Mouse (Mus musculus): ENCODE data around the gene Gm15517. TPM values are rescaled to one million over a fixed set of nuclear protein-coding genes. Genes with fewer than 3 reads are reported as not detected.
"Not testable (repeated sequence)": the region's sequence is repeated elsewhere in the genome, so short reads cannot be mapped to it uniquely, and the experiment has no call there.

Gene Gm15517
- polyA plus RNA-seq, 1 experiment from 2014 or later = not detected

DNA sequence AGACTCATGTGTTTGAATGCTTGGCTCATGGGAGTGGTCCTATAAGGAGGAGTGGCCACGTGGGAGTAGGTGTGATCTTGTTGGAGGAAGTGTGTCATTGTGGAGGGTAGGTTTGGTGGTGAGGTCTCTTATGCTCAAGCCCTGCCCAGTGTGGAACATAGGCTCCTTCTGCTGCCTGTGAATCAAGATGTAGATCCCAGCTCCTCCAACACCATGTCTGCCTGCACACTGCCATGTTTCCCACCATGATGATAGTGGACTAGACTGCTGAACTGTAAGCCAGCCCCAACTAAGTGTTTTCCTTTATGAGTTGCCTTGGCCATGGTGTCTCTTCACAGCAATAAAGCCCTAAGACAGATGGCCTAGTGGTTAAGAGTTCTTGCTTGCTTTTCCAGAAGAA lies 17.2 kb upstream of the Gm15517 start:
- Histone ChIP-seq H3K4me1 (replicated peaks; ENCODE audit: control insufficient read depth, insufficient read depth, low read length) (peaks cover 23% of the 10 kb centered on the region), H3K4me3 (ENCODE audit: low read depth, low read length) (no peak overlapping the region), H3K36me3 (ENCODE audit: control insufficient read depth, insufficient read depth, low read length) (peaks cover 6% of the 10 kb centered on the region), H3K4me2 (no peak overlapping the region), H3K9me3 (ENCODE audit: control insufficient read depth, low read length) (no peaks in the 10 kb centered on the region), H3K9ac (ENCODE audit: low read depth, low read length) (no peak overlapping the region), H3K27ac (ENCODE audit: low read depth, low read length) (no peak overlapping the region), H3K27me3 (replicated peaks; ENCODE audit: control insufficient read depth, insufficient read depth, low read length) (no peaks in the 10 kb centered on the region)
- WGBS = 41% methylated on average over 1 of the region's 1 CpGs
- no peak for ATAC-seq (replicated peaks; ENCODE audit: low FRiP score)
- no peak for DNase-seq (ENCODE audit: low spot score)

DNA sequence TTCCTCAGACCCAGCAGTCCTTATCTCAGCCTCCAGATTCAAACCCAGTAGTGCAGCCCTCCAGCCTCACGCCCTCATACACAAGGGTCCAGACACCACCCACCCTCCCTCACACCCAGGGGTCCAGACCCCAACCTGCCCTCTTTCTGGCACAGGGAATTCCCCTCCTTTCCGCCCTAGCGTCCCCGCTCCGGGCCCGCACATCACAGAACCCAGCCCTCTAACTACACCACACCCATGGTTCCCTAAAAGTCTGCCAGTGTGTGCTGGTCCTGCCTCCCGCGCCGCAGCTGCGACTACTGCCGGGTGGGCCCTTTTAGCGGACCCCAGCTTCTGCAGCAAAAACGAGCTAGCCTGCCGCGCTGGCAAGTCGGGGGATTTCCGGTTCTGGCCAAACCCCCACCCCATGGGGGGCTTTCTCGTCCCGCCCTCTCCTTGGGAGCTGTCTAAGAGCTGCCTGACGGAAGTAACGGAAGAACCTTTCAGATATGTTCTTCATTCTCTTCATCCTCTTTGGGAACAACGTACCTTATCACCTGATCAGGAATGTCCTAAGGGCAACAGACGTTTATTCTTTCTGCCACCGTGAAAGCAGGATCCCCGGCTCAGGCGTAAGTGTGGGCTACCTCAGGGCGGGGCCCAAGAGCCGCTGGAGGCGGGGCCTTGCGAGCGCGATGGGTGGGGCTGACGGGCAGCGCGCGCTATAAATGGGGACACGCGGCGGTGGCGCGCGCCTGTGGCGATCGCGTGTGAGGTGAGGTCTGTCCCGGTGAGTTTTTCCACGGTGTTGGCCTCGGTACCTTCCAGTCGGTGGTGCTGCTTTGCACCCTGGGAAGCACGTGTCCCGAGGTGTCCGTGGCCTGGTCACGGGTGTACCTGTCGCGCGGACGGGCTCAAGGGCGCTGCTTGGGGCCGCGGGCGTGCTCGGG lies 14.9 kb upstream of the Gm15517 start, which contains the start of the genes 1700028J19Rik and 2410002F23Rik:
Gene 1700028J19Rik (minus strand): TSS at position 641 of the 929 bp plus-strand sequence.
Gene 2410002F23Rik (plus strand): TSS at position 668 of the 929 bp plus-strand sequence.
- H3K4me3 ChIP-seq (ENCODE audit: low read depth, low read length) = peak within 1 kb of the TSS; percentile 96
- WGBS = under 1% methylated on average over 62 of the region's 62 CpGs
- no peaks in the 10 kb centered on the region for H3K9me3 ChIP-seq (ENCODE audit: control insufficient read depth, low read length)
- H3K9ac ChIP-seq (ENCODE audit: low read depth, low read length) = peak within 1 kb of the TSS; percentile 97
- H3K27ac ChIP-seq (ENCODE audit: low read depth, low read length) = peak within 1 kb of the TSS; percentile 96
- H3K4me2 ChIP-seq = peak within 1 kb of the TSS; percentile 90
- H3K36me3 ChIP-seq (ENCODE audit: control insufficient read depth, insufficient read depth, low read length) = peaks cover 26% of the 10 kb centered on the region
- DNase-seq (ENCODE audit: low spot score) = peak; percentile 88
- H3K4me1 ChIP-seq (replicated peaks; ENCODE audit: control insufficient read depth, insufficient read depth, low read length) = peaks cover 20% of the 10 kb centered on the region
- peak; percentile 85 for ATAC-seq (replicated peaks; ENCODE audit: low FRiP score)
- no peaks in the 10 kb centered on the region for H3K27me3 ChIP-seq (replicated peaks; ENCODE audit: control insufficient read depth, insufficient read depth, low read length)

DNA sequence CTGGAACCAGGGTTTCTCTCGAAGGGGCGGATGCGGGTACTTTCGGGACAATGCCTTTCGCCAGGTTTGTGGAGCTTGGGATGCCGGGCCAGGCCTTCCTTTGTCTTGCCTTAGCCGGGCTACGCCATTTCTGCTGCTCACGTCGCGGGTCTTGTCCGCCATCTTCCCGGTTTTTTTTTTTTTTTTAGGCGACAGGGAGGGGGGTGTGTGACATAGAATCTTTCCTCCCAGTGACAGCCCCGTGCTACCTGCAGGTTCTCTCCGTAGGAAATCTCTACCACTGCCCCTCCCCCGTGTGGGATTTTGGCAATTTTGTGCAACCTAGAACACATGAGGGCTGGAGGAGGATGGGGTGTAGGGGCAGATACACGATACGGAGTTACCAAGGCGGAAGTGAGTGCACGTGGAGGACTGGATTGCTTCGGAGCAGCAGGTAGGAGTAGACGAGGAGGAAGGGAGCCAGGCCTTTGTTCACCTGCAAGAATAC lies 14.2 kb upstream of the Gm15517 start:
- peak overlapping the region; percentile 96 for H3K4me3 ChIP-seq (ENCODE audit: low read depth, low read length)
- WGBS = under 1% methylated on average over 23 of the region's 23 CpGs
- peak; percentile 5; the same call in 1 of the 2 replicates for ATAC-seq (replicated peaks; ENCODE audit: low FRiP score)
- peak overlapping the region; percentile 96 for H3K27ac ChIP-seq (ENCODE audit: low read depth, low read length)
- H3K9ac ChIP-seq (ENCODE audit: low read depth, low read length) = peak overlapping the region; percentile 97
- H3K9me3 ChIP-seq (ENCODE audit: control insufficient read depth, low read length) = no peaks in the 10 kb centered on the region
- peaks cover 26% of the 10 kb centered on the region for H3K36me3 ChIP-seq (ENCODE audit: control insufficient read depth, insufficient read depth, low read length)
- H3K27me3 ChIP-seq (replicated peaks; ENCODE audit: control insufficient read depth, insufficient read depth, low read length) = no peaks in the 10 kb centered on the region
- H3K4me1 ChIP-seq (replicated peaks; ENCODE audit: control insufficient read depth, insufficient read depth, low read length) = peaks cover 20% of the 10 kb centered on the region
- H3K4me2 ChIP-seq = peak overlapping the region; percentile 90
- DNase-seq (ENCODE audit: low spot score) = no peak

DNA sequence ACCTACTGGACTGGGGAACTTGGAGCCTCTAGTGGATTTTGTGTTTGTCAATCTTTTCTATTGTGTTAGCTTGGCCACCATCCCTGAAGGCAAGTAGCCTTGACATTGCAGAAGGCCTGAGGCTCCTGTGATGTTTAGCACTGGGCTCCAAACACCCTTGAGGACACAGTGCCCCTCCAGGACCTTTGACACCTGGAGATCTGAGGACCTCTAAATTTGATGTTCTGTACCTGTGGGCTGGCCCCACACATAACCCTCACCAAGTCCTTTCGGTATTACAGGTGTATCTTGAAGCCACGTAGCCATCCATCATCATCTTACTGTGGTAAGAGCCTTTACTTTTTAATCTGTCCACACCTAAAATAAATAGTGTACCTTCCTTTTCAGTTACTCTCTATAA lies 13.3 kb upstream of the Gm15517 start:
- H3K9ac ChIP-seq (ENCODE audit: low read depth, low read length) = peak overlapping the region; percentile 97
- H3K27ac ChIP-seq (ENCODE audit: low read depth, low read length) = no peak overlapping the region
- no peaks in the 10 kb centered on the region for H3K27me3 ChIP-seq (replicated peaks; ENCODE audit: control insufficient read depth, insufficient read depth, low read length)
- peak overlapping the region; percentile 96 for H3K4me3 ChIP-seq (ENCODE audit: low read depth, low read length)
- ATAC-seq (replicated peaks; ENCODE audit: low FRiP score) = no peak
- H3K4me1 ChIP-seq (replicated peaks; ENCODE audit: control insufficient read depth, insufficient read depth, low read length) = peaks cover 20% of the 10 kb centered on the region
- no peak for DNase-seq (ENCODE audit: low spot score)
- peaks cover 36% of the 10 kb centered on the region for H3K36me3 ChIP-seq (ENCODE audit: control insufficient read depth, insufficient read depth, low read length)
- peak overlapping the region; percentile 90 for H3K4me2 ChIP-seq
- no peaks in the 10 kb centered on the region for H3K9me3 ChIP-seq (ENCODE audit: control insufficient read depth, low read length)
- WGBS = 83% methylated on average over 2 of the region's 2 CpGs

DNA sequence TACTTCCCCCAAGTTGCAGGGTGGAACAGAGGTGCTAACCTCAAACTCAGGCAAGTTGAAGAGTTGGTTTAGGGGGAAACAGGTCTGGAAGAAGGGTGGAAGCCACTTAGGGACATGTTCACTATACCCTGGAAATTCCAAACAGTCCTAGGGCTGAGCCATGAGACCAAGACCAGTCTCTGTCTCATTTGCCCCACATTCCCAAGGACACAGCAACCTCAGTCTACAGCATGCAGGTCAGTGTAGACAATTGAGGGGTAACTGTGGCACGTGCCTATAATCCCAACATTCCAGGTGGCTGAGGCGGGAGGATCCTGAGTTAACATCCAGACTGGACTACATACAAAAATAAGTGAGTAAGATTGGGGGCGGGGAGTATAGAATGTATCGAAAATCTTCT lies 12.0 kb upstream of the Gm15517 start:
- Histone ChIP-seq H3K27me3 (replicated peaks; ENCODE audit: control insufficient read depth, insufficient read depth, low read length) (no peaks in the 10 kb centered on the region), H3K4me2 (0 out of 2 replicates have a peak overlapping the region, but pooled peaks have one; percentile 8), H3K36me3 (ENCODE audit: control insufficient read depth, insufficient read depth, low read length) (peaks cover 42% of the 10 kb centered on the region), H3K4me3 (ENCODE audit: low read depth, low read length) (no peak overlapping the region), H3K27ac (ENCODE audit: low read depth, low read length) (no peak overlapping the region), H3K9me3 (ENCODE audit: control insufficient read depth, low read length) (no peaks in the 10 kb centered on the region), H3K4me1 (replicated peaks; ENCODE audit: control insufficient read depth, insufficient read depth, low read length) (peaks cover 20% of the 10 kb centered on the region), H3K9ac (ENCODE audit: low read depth, low read length) (0 out of 2 replicates have a peak overlapping the region, but pooled peaks have one; percentile 36)
- ATAC-seq (replicated peaks; ENCODE audit: low FRiP score) (no peak), DNase-seq (ENCODE audit: low spot score) (no peak)
- WGBS = 91% methylated on average over 4 of the region's 4 CpGs

DNA sequence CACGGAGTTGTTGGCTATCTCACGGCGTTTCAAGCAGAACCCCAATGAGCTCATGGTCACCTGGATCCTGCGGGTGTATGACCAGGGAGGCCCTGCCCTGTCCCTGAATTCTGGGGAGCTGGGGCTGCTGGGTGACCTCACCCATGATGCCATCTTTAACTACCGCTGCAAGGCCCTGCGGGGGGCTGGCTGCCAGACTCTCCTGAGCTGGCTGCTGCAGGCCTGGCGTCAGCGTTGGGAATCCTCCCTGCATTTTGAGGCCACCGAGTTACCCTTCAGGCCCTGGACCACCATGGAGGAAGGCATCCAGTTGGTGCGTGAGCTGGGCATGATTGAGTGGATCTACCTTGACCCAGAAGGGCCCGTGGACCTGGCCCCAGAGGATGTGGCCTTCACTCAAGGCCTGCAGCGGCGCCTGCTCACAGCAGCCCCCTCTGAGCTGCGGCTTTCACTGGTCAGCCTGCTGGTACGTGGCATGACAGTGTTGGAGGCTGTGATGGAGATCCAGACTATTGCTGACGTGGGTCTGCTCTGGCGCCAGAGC lies 10.4 kb upstream of the Gm15517 start:
- H3K9ac ChIP-seq (ENCODE audit: low read depth, low read length) = not testable (repeated sequence)
- 90% methylated on average over 17 of the region's 17 CpGs for WGBS

DNA sequence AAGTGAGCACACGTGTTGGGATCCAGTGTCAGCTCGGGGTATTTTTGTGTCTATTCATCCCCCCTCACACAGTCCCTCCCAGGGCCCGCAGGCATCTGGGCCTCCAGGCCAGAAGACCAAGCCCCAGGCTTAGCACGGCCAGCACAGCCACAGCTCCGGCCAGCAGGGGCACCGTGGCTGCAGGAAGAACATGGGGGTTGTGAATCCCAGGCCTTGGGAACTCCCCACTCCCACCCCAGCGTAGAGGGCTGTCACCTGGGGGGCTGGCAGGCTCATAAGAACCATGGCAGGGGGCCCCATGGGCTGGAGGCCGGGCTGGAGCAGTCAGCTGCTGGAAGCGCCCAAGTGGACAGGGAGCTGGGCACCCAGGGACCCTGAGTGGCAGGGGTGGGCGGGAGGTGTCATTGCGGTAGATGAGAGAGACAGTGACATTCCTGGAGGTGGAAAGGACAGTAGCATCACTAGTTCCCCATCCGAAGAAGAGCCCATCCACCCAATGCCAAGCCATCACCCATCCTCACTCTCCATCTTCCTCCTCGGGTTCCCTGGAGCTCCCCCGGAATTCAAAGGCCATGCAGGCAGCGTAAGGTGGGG lies 8.1 kb upstream of the Gm15517 start:
- Histone ChIP-seq H3K27ac (ENCODE audit: low read depth, low read length) (no peak overlapping the region; the same call in 1 of the 2 replicates), H3K4me3 (ENCODE audit: low read depth, low read length) (no peak overlapping the region), H3K36me3 (ENCODE audit: control insufficient read depth, insufficient read depth, low read length) (peaks cover 42% of the 10 kb centered on the region), H3K27me3 (replicated peaks; ENCODE audit: control insufficient read depth, insufficient read depth, low read length) (no peaks in the 10 kb centered on the region), H3K9me3 (ENCODE audit: control insufficient read depth, low read length) (no peaks in the 10 kb centered on the region), H3K4me1 (replicated peaks; ENCODE audit: control insufficient read depth, insufficient read depth, low read length) (peaks cover 8% of the 10 kb centered on the region), H3K4me2 (no peak overlapping the region), H3K9ac (ENCODE audit: low read depth, low read length) (no peak overlapping the region)
- ATAC-seq (replicated peaks; ENCODE audit: low FRiP score) (peak; percentile 27), DNase-seq (ENCODE audit: low spot score) (no peak)
- WGBS = 66% methylated on average over 15 of the region's 15 CpGs

More for the DNA sequence above, 10.4 kb upstream of the Gm15517 start:
- H3K9me3 ChIP-seq (ENCODE audit: control insufficient read depth, low read length); ATAC-seq (replicated peaks; ENCODE audit: low FRiP score); DNase-seq (ENCODE audit: low spot score); H3K4me2 ChIP-seq; H3K27me3 ChIP-seq (replicated peaks; ENCODE audit: control insufficient read depth, insufficient read depth, low read length); H3K27ac ChIP-seq (ENCODE audit: low read depth, low read length); H3K4me3 ChIP-seq (ENCODE audit: low read depth, low read length): not testable (repeated sequence)
- Histone ChIP-seq H3K36me3 (ENCODE audit: control insufficient read depth, insufficient read depth, low read length) (peaks cover 42% of the 10 kb centered on the region), H3K4me1 (replicated peaks; ENCODE audit: control insufficient read depth, insufficient read depth, low read length) (peaks cover 13% of the 10 kb centered on the region)

DNA sequence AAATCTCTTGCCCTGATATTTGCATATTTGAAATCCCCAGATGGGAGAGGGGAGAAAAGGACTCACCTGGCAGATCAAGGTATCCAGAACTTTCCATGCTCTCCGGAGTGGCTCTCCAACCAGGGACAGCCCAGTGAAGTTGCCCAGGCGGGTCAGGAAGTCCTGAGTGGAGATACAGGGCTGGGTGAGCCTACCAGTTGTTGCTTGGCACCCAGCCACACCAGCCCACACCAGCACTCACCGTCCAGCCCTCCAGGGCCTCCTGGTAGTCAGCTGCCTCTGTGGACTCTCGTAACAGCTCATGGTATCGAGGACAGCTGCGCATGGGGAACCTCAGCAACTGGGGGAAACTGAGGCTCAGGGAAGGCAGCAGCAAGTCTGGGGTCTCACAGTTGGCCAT lies 6.3 kb upstream of the Gm15517 start:
- Histone ChIP-seq H3K9me3 (ENCODE audit: control insufficient read depth, low read length) (no peaks in the 10 kb centered on the region), H3K27ac (ENCODE audit: low read depth, low read length) (no peak overlapping the region), H3K9ac (ENCODE audit: low read depth, low read length) (no peak overlapping the region), H3K4me2 (no peak overlapping the region), H3K27me3 (replicated peaks; ENCODE audit: control insufficient read depth, insufficient read depth, low read length) (no peaks in the 10 kb centered on the region), H3K4me1 (replicated peaks; ENCODE audit: control insufficient read depth, insufficient read depth, low read length) (no peaks in the 10 kb centered on the region), H3K4me3 (ENCODE audit: low read depth, low read length) (no peak overlapping the region), H3K36me3 (ENCODE audit: control insufficient read depth, insufficient read depth, low read length) (peaks cover 27% of the 10 kb centered on the region)
- no peak for DNase-seq (ENCODE audit: low spot score)
- no peak for ATAC-seq (replicated peaks; ENCODE audit: low FRiP score)
- 79% methylated on average over 6 of the region's 6 CpGs for WGBS

Data from liver, embryonic 11.5 days (tissue).